In genomic region chr10:84532911-84533882, GRCm38 (mm10) we compare ENCODE assay signal across 7 mouse cellular contexts. TPM values are rescaled to one million over a fixed set of nuclear protein-coding genes. Genes with fewer than 3 reads are reported as not detected.
DNase-seq lines count a peak whose midpoint lies in the region; ATAC-seq and TF ChIP-seq lines count a peak whose summit lies in the region.

No protein-coding gene starts in this region.

- no peak for TF ChIP-seq POLR2A in ES-Bruce4 (IDR thresholded peaks at IDR 0.05; ENCODE audit: insufficient read depth, low read length)

- H3K4me3 ChIP-seq in ES-Bruce4 (ENCODE audit: low read depth, low read length) = peak overlapping the region; percentile 76
- H3K4me3 ChIP-seq in embryonic facial prominence, embryonic 14.5 days (ENCODE audit: low read depth, low read length) = peak overlapping the region; percentile 97
- H3K4me3 ChIP-seq in heart, embryonic 13.5 days = peak overlapping the region; percentile 99

- peaks cover 3% of the 10 kb centered on the region for H3K4me1 ChIP-seq in ES-Bruce4 (ENCODE audit: control insufficient read depth, insufficient read depth, low read length)
- peaks cover 32% of the 10 kb centered on the region for H3K4me1 ChIP-seq in embryonic facial prominence, embryonic 14.5 days (ENCODE audit: control insufficient read depth, insufficient read depth, low read length)
- H3K4me1 ChIP-seq in heart, embryonic 13.5 days = peaks cover 62% of the 10 kb centered on the region

- no peak for TF ChIP-seq CTCF in ES-Bruce4 (IDR thresholded peaks at IDR 0.05; ENCODE audit: low read depth, low read length)

- H3K9ac ChIP-seq in ES-Bruce4 (ENCODE audit: low read depth, poor library complexity, severe bottlenecking) = peak overlapping the region; percentile 73
- peak overlapping the region; percentile 97 for H3K9ac ChIP-seq in embryonic facial prominence, embryonic 14.5 days (ENCODE audit: low read depth, low read length)
- peak overlapping the region; percentile 99 for H3K9ac ChIP-seq in heart, embryonic 13.5 days

- H3K9me3 ChIP-seq in ES-Bruce4 (replicated peaks; ENCODE audit: control insufficient read depth, insufficient read depth, low read length, poor library complexity, severe bottlenecking) = no peaks in the 10 kb centered on the region
- no peaks in the 10 kb centered on the region for H3K9me3 ChIP-seq in embryonic facial prominence, embryonic 14.5 days (ENCODE audit: control insufficient read depth, low read length)
- no peaks in the 10 kb centered on the region for H3K9me3 ChIP-seq in heart, embryonic 13.5 days

- H3K27ac ChIP-seq in ES-Bruce4 (ENCODE audit: insufficient read depth, low read length) = no peak overlapping the region
- peak overlapping the region; percentile 90 for H3K27ac ChIP-seq in embryonic facial prominence, embryonic 14.5 days (replicated peaks; ENCODE audit: low read depth, low read length)
- peak overlapping the region; percentile 96 for H3K27ac ChIP-seq in heart, embryonic 13.5 days (replicated peaks)

- H3K36me3 ChIP-seq in ES-Bruce4 (ENCODE audit: control insufficient read depth, insufficient read depth, low read length, poor library complexity, severe bottlenecking) = peaks cover 6% of the 10 kb centered on the region
- peaks cover 30% of the 10 kb centered on the region for H3K36me3 ChIP-seq in embryonic facial prominence, embryonic 14.5 days (ENCODE audit: control insufficient read depth, insufficient read depth, low read length)
- H3K36me3 ChIP-seq in heart, embryonic 13.5 days = peaks cover 30% of the 10 kb centered on the region

- ATAC-seq in embryonic facial prominence, embryonic 14.5 days (ENCODE audit: low read depth) = peak; percentile 23; the same call in 1 of the 2 replicates
- ATAC-seq in heart, embryonic 13.5 days (ENCODE audit: extremely low read depth, insufficient number of reproducible peaks, low FRiP score, low TSS enrichment) = no peak

- H3K27me3 ChIP-seq in ES-Bruce4 (ENCODE audit: control insufficient read depth, insufficient read depth, low read length, poor library complexity, severe bottlenecking) = no peaks in the 10 kb centered on the region
- H3K27me3 ChIP-seq in embryonic facial prominence, embryonic 14.5 days (replicated peaks; ENCODE audit: control insufficient read depth, insufficient read depth, low read length) = no peaks in the 10 kb centered on the region
- no peaks in the 10 kb centered on the region for H3K27me3 ChIP-seq in heart, embryonic 13.5 days (replicated peaks)

- TF ChIP-seq EP300 in ES-Bruce4 (IDR thresholded peaks at IDR 0.05; ENCODE audit: insufficient read depth, low read depth, low read length) = no peak

- peak; percentile 64 to 73 for DNase-seq in adrenal gland, postnatal 36 days
- peak; percentile 64 for DNase-seq in embryonic facial prominence, embryonic 14.5 days (ENCODE audit: low spot score)
- DNase-seq in kidney, postnatal 10 days = peak; percentile 73
- DNase-seq in lung, postnatal 14 days = peak; percentile 51
- DNase-seq in right cerebral cortex, postnatal 10 days (ENCODE audit: low spot score in 2 of 2) = peak; percentile 65 to 67

- peak overlapping the region; percentile 85 for H3K4me2 ChIP-seq in embryonic facial prominence, embryonic 14.5 days (ENCODE audit: low read depth, low read length)
- peak overlapping the region; percentile 73 for H3K4me2 ChIP-seq in heart, embryonic 13.5 days

- WGBS in embryonic facial prominence, embryonic 14.5 days = under 1% methylated on average over 37 of the region's 72 CpGs
- under 1% methylated on average over 72 of the region's 72 CpGs for WGBS in heart, embryonic 13.5 days

RNA-seq across cellular contexts. Expression of gene Ckap4, which starts 0.7 kb away (rescaled TPM):
- polyA plus RNA-seq in ES-Bruce4 (2011; ENCODE audit: insufficient read depth, insufficient read length, low read depth, missing spikeins) = 52.1 and 53.4 TPM in 2 replicates
- 10 to 100 TPM; 47.1 to 59.6 TPM for total RNA-seq in adrenal gland, postnatal 36 days (2021)
- polyA plus RNA-seq in embryonic facial prominence, embryonic 14.5 days (2014; fragmentation: Nextera tagmentation; extraction: Ambion mirVana) = 193 and 203 TPM in 2 replicates
- 87.9 and 91.5 TPM in 2 replicates for polyA plus RNA-seq in heart, embryonic 13.5 days (2015; fragmentation: Nextera tagmentation; extraction: Ambion mirVana)

RNA-seq across cellular contexts. Expression of gene Tcp11l2, which starts 43.2 kb away (rescaled TPM):
- 2.6 and 3.6 TPM in 2 replicates for polyA plus RNA-seq in ES-Bruce4 (2011; ENCODE audit: insufficient read depth, insufficient read length, low read depth, missing spikeins)
- total RNA-seq in adrenal gland, postnatal 36 days (2021) = 10 to 100 TPM; 48.0 to 55.3 TPM
- polyA plus RNA-seq in embryonic facial prominence, embryonic 14.5 days (2014; fragmentation: Nextera tagmentation; extraction: Ambion mirVana) = 19.9 and 20.3 TPM in 2 replicates
- polyA plus RNA-seq in heart, embryonic 13.5 days (2015; fragmentation: Nextera tagmentation; extraction: Ambion mirVana) = 27.9 and 30.6 TPM in 2 replicates
